Mouse (Mus musculus) urinary bladder, postnatal 25 days (tissue): ENCODE measurements around the gene A730015C16Rik.

Experiments
- DNase-seq: peaks from one replicate; pipeline ENCODE4 v3.0.0; 2022; ENCODE audit warnings: low spot score

A730015C16Rik gene

GRCm38 (mm10) chr4:108848505-108848848 lies at the start of gene A730015C16Rik:
Gene A730015C16Rik, minus strand, starts transcription at chr4:108848619.
- DNase-seq, result peak; percentile 9

- no peak for DNase-seq
Observed at GRCm38 (mm10) chr4:108890876-108891275, 42.5 kb upstream of the A730015C16Rik start.

GRCm38 (mm10) chr4:108887456-108887855 lies 39.0 kb upstream of the A730015C16Rik start:
- DNase-seq, result no peak

- no peak for DNase-seq
Observed at GRCm38 (mm10) chr4:108883815-108884214, 35.4 kb upstream of the A730015C16Rik start.

- DNase-seq, result peak; percentile 54
Observed at GRCm38 (mm10) chr4:108878963-108879822, 30.8 kb upstream of the A730015C16Rik start, which contains the start of gene Rab3b. Gene Rab3b, plus strand, starts transcription at chr4:108879063.

- DNase-seq, result no peak
Observed at GRCm38 (mm10) chr4:108877901-108878300, 29.5 kb upstream of the A730015C16Rik start.

GRCm38 (mm10) chr4:108873746-108874145 lies 25.3 kb upstream of the A730015C16Rik start:
- DNase-seq, result no peak

GRCm38 (mm10) chr4:108869730-108870374 lies 21.4 kb upstream of the A730015C16Rik start:
- DNase-seq, result peak; percentile 75

GRCm38 (mm10) chr4:108866806-108867205 lies 18.4 kb upstream of the A730015C16Rik start:
- DNase-seq, result no peak

GRCm38 (mm10) chr4:108847715-108848504 lies 509 bp downstream of the A730015C16Rik start, which contains the start of gene Kti12:
Gene Kti12, plus strand, starts transcription at chr4:108847785.
- DNase-seq, result peak; percentile 72

GRCm38 (mm10) chr4:108845824-108846569 lies 2.4 kb downstream of the A730015C16Rik start:
- DNase-seq, result no peak

- DNase-seq, result no peak
Observed at GRCm38 (mm10) chr4:108843336-108843735, 5.1 kb downstream of the A730015C16Rik start.

- DNase-seq, result no peak
Observed at GRCm38 (mm10) chr4:108841920-108842578, 6.4 kb downstream of the A730015C16Rik start.

GRCm38 (mm10) chr4:108838031-108838430 lies 10.4 kb downstream of the A730015C16Rik start:
- no peak for DNase-seq

- no peak for DNase-seq
Observed at GRCm38 (mm10) chr4:108835496-108835895, 12.9 kb downstream of the A730015C16Rik start.

GRCm38 (mm10) chr4:108834971-108835311 lies 13.5 kb downstream of the A730015C16Rik start:
- DNase-seq, result no peak

GRCm38 (mm10) chr4:108834115-108834970 lies 14.1 kb downstream of the A730015C16Rik start, which contains the start of gene Txndc12:
Gene Txndc12, plus strand, starts transcription at chr4:108834601.
- peak; percentile 62 for DNase-seq

- DNase-seq, result no peak
Observed at GRCm38 (mm10) chr4:108833828-108834114, 14.6 kb downstream of the A730015C16Rik start.

- peak; percentile 81 for DNase-seq
Observed at GRCm38 (mm10) chr4:108832916-108833827, 15.2 kb downstream of the A730015C16Rik start, which contains the start of gene Btf3l4. Gene Btf3l4, minus strand, starts transcription at chr4:108833614.
